Mouse (Mus musculus) hindbrain, embryonic 14.5 days (tissue): ENCODE measurements at regions not wholly inside any gene's neighbourhood (a gene's known extent, or its start where the extent isn't known, plus 50 kb on each side); places are given as distances from the start of the nearest gene placed in this dataset.
A peak's percentile ranks its signal among the peaks of the same experiment; 100 is the strongest.
"Not testable (repeated sequence)": the region's sequence is repeated elsewhere in the genome, so short reads cannot be mapped to it uniquely, and the experiment has no call there.

Experiments used
- ATAC-seq: fragments of 200-750 bp; cut with Nextera tagmentation; 2 replicates; pipeline ENCODE4 v1.8.0; 2017; ENCODE audit warnings: moderate number of reproducible peaks, mild to moderate bottlenecking, moderate TSS enrichment, moderate library complexity; ENCODE audit not compliant: low FRiP score
- DNase-seq: peaks from one replicate; pipeline ENCODE4 v3.0.0-alpha.2; 2015; ENCODE audit warnings: low spot score
- H3K27ac ChIP-seq: fragments of 300-500 bp; sonication (generic); 2 replicates; pipeline ENCODE4 v1.5.1; 2014; ENCODE audit warnings: mild to moderate bottlenecking, moderate library complexity
- H3K27me3 ChIP-seq: fragments of 300-500 bp; sonication (generic); 2 replicates; pipeline ENCODE4 v1.6.1; 2014; ENCODE audit warnings: mild to moderate bottlenecking, low read length, mixed read lengths; ENCODE audit not compliant: control insufficient read depth, insufficient read depth
- H3K36me3 ChIP-seq: fragments of 300-500 bp; sonication (generic); replicated peaks from 2 replicates; pipeline ENCODE4 v1.6.1; 2014; ENCODE audit not compliant: control insufficient read depth, insufficient read depth
- H3K4me1 ChIP-seq: fragments of 300-500 bp; sonication (generic); replicated peaks from 2 replicates; pipeline ENCODE4 v1.6.1; 2014; ENCODE audit warnings: antibody characterized with exemption, low read length, mixed read lengths; ENCODE audit not compliant: control insufficient read depth, insufficient read depth
- H3K4me2 ChIP-seq: fragments of 300-500 bp; sonication (generic); replicated peaks from 2 replicates; pipeline ENCODE4 v1.6.1; 2014; ENCODE audit warnings: mild to moderate bottlenecking, moderate library complexity
- H3K4me3 ChIP-seq: fragments of 300-500 bp; sonication (generic); replicated peaks from 2 replicates; pipeline ENCODE4 v1.5.1; 2014; ENCODE audit warnings: mild to moderate bottlenecking, low read length
- H3K9ac ChIP-seq: fragments of 300-500 bp; sonication (generic); 2 replicates; pipeline ENCODE4 v1.6.1; 2014
- H3K9me3 ChIP-seq: fragments of 300-500 bp; sonication (generic); 2 replicates; pipeline ENCODE4 v1.6.1; 2016; ENCODE audit warnings: low read length; ENCODE audit not compliant: control insufficient read depth
- whole genome bisulfite sequencing: fragments of 180-500 bp; shearing (Covaris S2); extraction: QIAGEN DNeasy Blood & Tissue Kit; methylation state at CpG from one replicate; pipeline ENCODE4 v1.1.7; 2014; 5-methylcytosine and 5-hydroxymethylcytosine counted together

DNA sequence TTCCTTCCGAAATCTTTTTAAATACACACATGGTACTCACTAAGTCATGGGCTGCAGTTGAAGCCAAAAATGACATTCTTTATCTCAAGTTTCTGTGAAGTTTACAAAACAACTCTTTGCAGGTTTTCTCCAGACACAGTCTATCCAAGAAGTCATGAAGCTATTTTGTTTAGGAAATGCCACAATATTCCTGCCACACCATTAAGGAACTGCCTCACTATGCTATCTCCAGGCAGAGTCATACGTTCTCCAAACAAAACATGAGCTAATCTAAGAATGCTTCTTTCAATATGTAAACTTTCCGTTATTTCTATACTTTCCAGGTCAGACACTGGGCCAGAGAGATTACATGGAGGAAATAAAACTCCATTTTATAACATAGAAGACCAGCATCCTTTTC, 198.7 kb upstream of the Fbxl7 start:
- Histone ChIP-seq H3K27ac (no peak overlapping the region), H3K4me3 (no peak overlapping the region), H3K4me2 (no peak overlapping the region), H3K36me3 (no peaks in the 10 kb centered on the region), H3K9ac (no peak overlapping the region), H3K9me3 (no peaks in the 10 kb centered on the region), H3K4me1 (no peaks in the 10 kb centered on the region), H3K27me3 (no peaks in the 10 kb centered on the region)
- no peak for DNase-seq
- no peak for ATAC-seq
- 89% methylated on average over 3 of the region's 3 CpGs for WGBS

GRCm38 (mm10) chr15:27095231-27095630, 199.9 kb upstream of the Fbxl7 start:
- Histone ChIP-seq H3K9ac (no peak overlapping the region), H3K27ac (no peak overlapping the region), H3K4me2 (no peak overlapping the region), H3K9me3 (no peaks in the 10 kb centered on the region), H3K4me3 (no peak overlapping the region), H3K36me3 (no peaks in the 10 kb centered on the region), H3K27me3 (no peaks in the 10 kb centered on the region), H3K4me1 (no peaks in the 10 kb centered on the region)
- no peak for DNase-seq
- 92% methylated on average over 9 of the region's 9 CpGs for WGBS
- no peak for ATAC-seq

DNA sequence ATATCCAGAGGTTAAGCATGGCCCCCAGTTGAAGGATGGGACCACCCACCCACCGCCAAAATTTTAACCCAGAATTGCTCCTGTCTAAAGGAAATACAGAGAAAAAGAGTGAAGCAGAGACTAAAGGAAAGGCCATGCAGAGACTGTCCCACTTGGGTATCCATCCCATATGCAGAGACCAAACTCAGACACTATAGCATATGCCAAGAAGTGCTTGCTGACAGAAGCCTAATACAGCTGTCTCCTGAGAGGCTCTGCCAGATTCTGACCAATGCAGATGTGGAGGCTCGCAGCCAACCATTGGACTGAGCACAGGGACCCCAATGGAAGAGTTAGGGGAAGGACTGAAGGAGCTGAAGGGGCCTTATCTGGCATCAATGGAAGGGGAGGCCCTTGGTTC, 206.2 kb upstream of the Fbxl7 start:
- H3K9me3 ChIP-seq, H3K4me3 ChIP-seq, H3K27me3 ChIP-seq, DNase-seq, H3K27ac ChIP-seq, H3K36me3 ChIP-seq, H3K4me2 ChIP-seq, H3K9ac ChIP-seq, ATAC-seq, H3K4me1 ChIP-seq: not testable (repeated sequence)
- 85% methylated on average over 2 of the region's 2 CpGs for WGBS

- no peak overlapping the region for H3K4me2 ChIP-seq
- no peak for DNase-seq
Measured at GRCm38 (mm10) chr15:27109130-27109529, 213.8 kb upstream of the Fbxl7 start.

DNA sequence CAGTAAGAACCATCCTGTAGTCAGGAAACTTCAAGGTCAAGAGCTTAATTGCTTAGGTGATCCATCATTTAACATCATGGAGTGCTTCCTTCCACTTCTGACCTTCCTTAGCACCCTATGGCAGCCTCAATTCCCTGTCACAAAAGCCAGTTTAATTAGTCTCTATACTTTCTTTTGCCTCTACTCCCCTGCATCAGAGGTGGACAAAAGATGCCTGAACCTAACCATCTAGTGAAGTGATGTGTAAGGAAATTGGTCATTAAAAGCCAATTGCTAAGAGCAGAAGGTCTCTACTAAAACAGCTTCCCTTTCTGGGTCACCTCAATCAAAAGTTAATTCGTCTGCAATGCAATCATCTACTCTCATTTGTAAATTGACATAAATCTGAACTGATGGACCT, 234.3 kb upstream of the Fbxl7 start:
- Histone ChIP-seq H3K27ac (no peak overlapping the region), H3K36me3 (no peaks in the 10 kb centered on the region), H3K27me3 (no peaks in the 10 kb centered on the region), H3K4me3 (no peak overlapping the region), H3K9ac (no peak overlapping the region), H3K4me1 (no peaks in the 10 kb centered on the region), H3K9me3 (no peaks in the 10 kb centered on the region), H3K4me2 (no peak overlapping the region)
- no peak for DNase-seq
- no peak for ATAC-seq
- 36% methylated on average over 1 of the region's 1 CpGs for WGBS

More at GRCm38 (mm10) chr15:27109130-27109529, 213.8 kb upstream of the Fbxl7 start:
- WGBS, result 92% methylated on average over 3 of the region's 3 CpGs
- Histone ChIP-seq H3K9ac (no peak overlapping the region), H3K4me1 (no peaks in the 10 kb centered on the region), H3K4me3 (no peak overlapping the region), H3K27me3 (no peaks in the 10 kb centered on the region), H3K27ac (no peak overlapping the region), H3K9me3 (no peaks in the 10 kb centered on the region), H3K36me3 (no peaks in the 10 kb centered on the region)
- no peak for ATAC-seq

- Histone ChIP-seq H3K36me3 (no peaks in the 10 kb centered on the region), H3K27ac (no peak overlapping the region), H3K4me3 (no peak overlapping the region), H3K4me1 (no peaks in the 10 kb centered on the region), H3K9ac (no peak overlapping the region), H3K27me3 (no peaks in the 10 kb centered on the region), H3K4me2 (no peak overlapping the region), H3K9me3 (no peaks in the 10 kb centered on the region)
- DNase-seq, result no peak
- WGBS, result 73% methylated on average over 2 of the region's 2 CpGs
- no peak for ATAC-seq
Measured at GRCm38 (mm10) chr15:27132761-27133160, 237.4 kb upstream of the Fbxl7 start.

DNA sequence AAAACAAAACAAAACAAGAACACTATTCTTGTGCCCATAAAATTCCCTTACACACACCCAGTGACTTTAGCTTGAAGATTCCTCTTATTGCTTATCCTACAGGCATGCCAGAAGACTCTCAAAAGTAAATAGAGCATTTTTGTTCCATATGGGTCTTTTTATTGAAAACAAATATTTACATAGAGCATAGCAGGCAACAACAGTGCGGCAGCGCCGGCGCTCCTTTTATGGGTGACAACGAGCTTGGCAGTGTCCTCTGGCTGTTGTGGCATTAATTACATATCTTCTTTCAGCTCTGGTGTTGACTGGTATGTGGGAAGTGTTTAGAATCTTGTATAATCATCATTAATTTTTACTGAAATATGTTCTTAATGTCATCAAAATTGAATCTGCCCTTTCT, 242.2 kb upstream of the Fbxl7 start:
- Histone ChIP-seq H3K27ac (no peak overlapping the region), H3K4me3 (no peak overlapping the region), H3K9ac (no peak overlapping the region), H3K4me1 (no peaks in the 10 kb centered on the region), H3K4me2 (no peak overlapping the region), H3K27me3 (no peaks in the 10 kb centered on the region), H3K36me3 (no peaks in the 10 kb centered on the region), H3K9me3 (no peaks in the 10 kb centered on the region)
- no peak for ATAC-seq
- no peak for DNase-seq
- 84% methylated on average over 5 of the region's 5 CpGs for WGBS

DNA sequence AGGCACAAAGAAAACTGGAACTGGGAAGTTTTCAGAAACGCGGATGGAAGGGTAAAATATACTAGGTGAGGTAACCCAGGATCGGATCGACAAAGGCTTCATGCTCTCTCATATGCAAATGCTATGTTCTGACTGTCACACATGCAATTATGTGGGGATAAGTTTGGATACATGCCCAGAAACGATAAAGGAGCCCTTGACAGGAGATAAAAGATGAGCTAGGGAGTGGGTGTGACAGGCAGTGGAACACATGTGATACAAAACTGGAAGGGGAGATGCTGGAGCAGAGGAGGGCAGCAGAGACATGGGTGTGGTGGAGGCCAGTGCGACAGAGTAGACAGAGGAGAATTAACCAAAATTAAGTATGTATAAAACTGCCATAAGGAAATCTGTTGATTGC, 250.5 kb upstream of the Fbxl7 start:
- Histone ChIP-seq H3K4me3 (no peak overlapping the region), H3K36me3 (no peaks in the 10 kb centered on the region), H3K4me1 (no peaks in the 10 kb centered on the region), H3K4me2 (no peak overlapping the region), H3K9ac (no peak overlapping the region), H3K27me3 (no peaks in the 10 kb centered on the region), H3K9me3 (no peaks in the 10 kb centered on the region), H3K27ac (no peak overlapping the region)
- ATAC-seq, result peak; percentile 31; the same call in 1 of the 2 replicates
- no peak for DNase-seq
- 50% methylated on average over 6 of the region's 6 CpGs for WGBS

DNA sequence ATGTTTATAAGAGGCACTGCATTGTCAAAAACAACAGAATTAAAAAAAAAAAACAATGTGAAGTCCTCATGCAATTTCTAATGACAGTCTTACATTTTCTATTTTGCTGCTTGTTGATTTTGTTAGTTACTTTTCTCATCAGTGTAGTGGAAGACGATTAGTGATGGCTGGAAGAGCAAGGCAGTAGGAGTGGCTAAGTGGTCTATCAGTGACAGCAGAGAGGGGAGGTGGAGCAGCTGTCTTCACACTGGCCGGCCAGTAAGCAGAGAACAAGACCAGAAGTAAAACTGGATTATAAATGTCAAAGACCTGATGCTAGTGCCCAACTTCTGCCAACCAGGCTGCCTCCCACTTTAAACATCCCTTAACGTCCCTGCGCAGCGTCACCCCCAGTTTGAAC, 265.6 kb upstream of the Fbxl7 start:
- no peaks in the 10 kb centered on the region for H3K27me3 ChIP-seq
- DNase-seq (no peak), ATAC-seq (no peak)
- H3K4me1 ChIP-seq, result no peaks in the 10 kb centered on the region
- H3K4me3 ChIP-seq, result no peak overlapping the region
- H3K36me3 ChIP-seq, result no peaks in the 10 kb centered on the region
- no peak overlapping the region for H3K27ac ChIP-seq
- H3K9me3 ChIP-seq, result no peaks in the 10 kb centered on the region
- 77% methylated on average over 5 of the region's 5 CpGs for WGBS
- H3K4me2 ChIP-seq, result no peak overlapping the region
- H3K9ac ChIP-seq, result no peak overlapping the region

- Histone ChIP-seq H3K4me3 (no peak overlapping the region), H3K27me3 (no peaks in the 10 kb centered on the region), H3K4me1 (no peaks in the 10 kb centered on the region), H3K4me2 (no peak overlapping the region), H3K9ac (no peak overlapping the region), H3K36me3 (no peaks in the 10 kb centered on the region), H3K27ac (no peak overlapping the region), H3K9me3 (no peaks in the 10 kb centered on the region)
- DNase-seq (no peak), ATAC-seq (no peak)
- WGBS, result 96% methylated on average over 1 of the region's 1 CpGs
Measured at GRCm38 (mm10) chr15:27167484-27167883, 272.1 kb upstream of the Fbxl7 start.
